Mouse (Mus musculus): ENCODE measurements at regions not wholly inside any gene's neighbourhood (a gene's known extent, or its start where the extent isn't known, plus 50 kb on each side); places are given as distances from the start of the nearest gene placed in this dataset.
A peak's percentile ranks its signal among the peaks of the same experiment; 100 is the strongest.

GRCm38 (mm10) chr5:45269391-45269790 is 180.6 kb downstream of the Qdpr start:
- DNase-seq (ENCODE audit: low spot score), result no peak

- DNase-seq (ENCODE audit: low spot score), result no peak
Measured at GRCm38 (mm10) chr5:45266914-45267313, 183.1 kb downstream of the Qdpr start.

GRCm38 (mm10) chr5:45258486-45258885 is 191.6 kb downstream of the Qdpr start:
- no peak for DNase-seq (ENCODE audit: low spot score)

- no peak for DNase-seq (ENCODE audit: low spot score)
Measured at GRCm38 (mm10) chr5:45256256-45256999, 193.6 kb downstream of the Qdpr start.

GRCm38 (mm10) chr5:45231856-45232255 is 218.2 kb downstream of the Qdpr start:
- DNase-seq (ENCODE audit: low spot score), result no peak

GRCm38 (mm10) chr5:45230097-45230496 is 219.9 kb downstream of the Qdpr start:
- no peak for DNase-seq (ENCODE audit: low spot score)

- no peak for DNase-seq (ENCODE audit: low spot score)
Measured at GRCm38 (mm10) chr5:45229477-45229876, 220.6 kb downstream of the Qdpr start.

- no peak for DNase-seq (ENCODE audit: low spot score)
Measured at GRCm38 (mm10) chr5:45228226-45228927, 221.7 kb downstream of the Qdpr start.

GRCm38 (mm10) chr5:45220272-45220916 is 229.6 kb downstream of the Qdpr start:
- DNase-seq (ENCODE audit: low spot score), result peak; percentile 59

- DNase-seq (ENCODE audit: low spot score), result no peak
Measured at GRCm38 (mm10) chr5:45219558-45219957, 230.5 kb downstream of the Qdpr start.

GRCm38 (mm10) chr5:45219101-45219500 is 230.9 kb downstream of the Qdpr start:
- DNase-seq (ENCODE audit: low spot score), result no peak

GRCm38 (mm10) chr5:45214475-45214874 is 235.6 kb downstream of the Qdpr start:
- DNase-seq (ENCODE audit: low spot score), result no peak

- DNase-seq (ENCODE audit: low spot score), result no peak
Measured at GRCm38 (mm10) chr5:45198408-45198807, 251.6 kb downstream of the Qdpr start.

- no peak for DNase-seq (ENCODE audit: low spot score)
Measured at GRCm38 (mm10) chr5:45196159-45196558, 253.9 kb downstream of the Qdpr start.

GRCm38 (mm10) chr5:45192287-45192686 is 257.7 kb downstream of the Qdpr start:
- DNase-seq (ENCODE audit: low spot score), result no peak

GRCm38 (mm10) chr5:45173035-45173755 is 276.8 kb downstream of the Qdpr start:
- DNase-seq (ENCODE audit: low spot score), result peak; percentile 90

GRCm38 (mm10) chr5:45159194-45159593 is 290.8 kb downstream of the Qdpr start:
- DNase-seq (ENCODE audit: low spot score), result no peak

- peak; percentile 16 for DNase-seq (ENCODE audit: low spot score)
Measured at GRCm38 (mm10) chr5:45154936-45155335, 295.1 kb downstream of the Qdpr start.

GRCm38 (mm10) chr5:45144186-45144585 is 305.9 kb downstream of the Qdpr start:
- no peak for DNase-seq (ENCODE audit: low spot score)

- no peak for DNase-seq (ENCODE audit: low spot score)
Measured at GRCm38 (mm10) chr5:45137198-45137973, 312.6 kb downstream of the Qdpr start.

- no peak for DNase-seq (ENCODE audit: low spot score)
Measured at GRCm38 (mm10) chr5:45136696-45137095, 313.3 kb downstream of the Qdpr start.

GRCm38 (mm10) chr5:45127971-45128370 is 322.1 kb downstream of the Qdpr start:
- peak; percentile 34 for DNase-seq (ENCODE audit: low spot score)
